In genomic region chr10:128820217-128820616, GRCm38 (mm10) we compare ENCODE assay signal across 14 mouse cellular contexts. TPM values are rescaled to one million over a fixed set of nuclear protein-coding genes. Genes with fewer than 3 reads are reported as not detected.
DNase-seq lines count a peak whose midpoint lies in the region; ATAC-seq and TF ChIP-seq lines count a peak whose summit lies in the region.
"Had no signal": no experiment of that assay in that cellular context is flagged by ENCODE, and none has a peak within 500 bp of the region (broad histone marks: within the 10 kb centered on the region; RNA-seq: fewer than 3 reads in every experiment).

No protein-coding gene starts in this region.

- H3K9ac ChIP-seq in heart, adult 2 months (ENCODE audit: low read depth, low read length): no peak overlapping the region
- H3K9ac ChIP-seq in liver, embryonic 11.5 days (ENCODE audit: low read depth, low read length): no peak overlapping the region
- no peak overlapping the region for H3K9ac ChIP-seq in liver, embryonic 16.5 days (ENCODE audit: low read depth, low read length)
- H3K9ac ChIP-seq: hindbrain, embryonic 12.5 days had no signal

- no peak for ATAC-seq in liver, embryonic 11.5 days (replicated peaks; ENCODE audit: low FRiP score)
- ATAC-seq in liver, embryonic 16.5 days (ENCODE audit: low read depth): no peak
- ATAC-seq: Patski had no signal

- peak overlapping the region; percentile 87 for H3K4me2 ChIP-seq in liver, embryonic 11.5 days
- peak overlapping the region; percentile 86 for H3K4me2 ChIP-seq in liver, embryonic 16.5 days (ENCODE audit: low read depth, low read length)

- no peak overlapping the region for H3K4me3 ChIP-seq in heart, adult 2 months
- H3K4me3 ChIP-seq in liver, embryonic 11.5 days (ENCODE audit: low read depth, low read length): peak overlapping the region; percentile 91
- 0 out of 2 replicates have a peak overlapping the region, but pooled peaks have one; percentile 10 for H3K4me3 ChIP-seq in bone marrow macrophage, adult 2 months (ENCODE audit: insufficient read depth, low read length)
- peak overlapping the region; percentile 91; the same call in 1 of the 2 replicates for H3K4me3 ChIP-seq in liver, embryonic 16.5 days (ENCODE audit: low read depth, low read length)

- H3K4me1 ChIP-seq in heart, adult 2 months (ENCODE audit: control insufficient read depth, insufficient read depth, low read length): peaks cover 2% of the 10 kb centered on the region
- peaks cover 17% of the 10 kb centered on the region for H3K4me1 ChIP-seq in liver, embryonic 11.5 days (replicated peaks; ENCODE audit: control insufficient read depth, insufficient read depth, low read length)
- H3K4me1 ChIP-seq in bone marrow macrophage, adult 2 months (ENCODE audit: control insufficient read depth, insufficient read depth, low read length): peaks cover 10% of the 10 kb centered on the region
- H3K4me1 ChIP-seq in liver, embryonic 16.5 days (ENCODE audit: control insufficient read depth, low read depth, low read length): peaks cover 18% of the 10 kb centered on the region

- no peaks in the 10 kb centered on the region for H3K27me3 ChIP-seq in heart, adult 2 months (ENCODE audit: control insufficient read depth, insufficient read depth, low read length)
- no peaks in the 10 kb centered on the region for H3K27me3 ChIP-seq in liver, embryonic 11.5 days (replicated peaks; ENCODE audit: control insufficient read depth, insufficient read depth, low read length)
- H3K27me3 ChIP-seq in liver, embryonic 16.5 days (ENCODE audit: control insufficient read depth, insufficient read depth, low read depth, low read length): no peaks in the 10 kb centered on the region
- H3K27me3 ChIP-seq: hindbrain, embryonic 12.5 days; Patski had no signal

- intact Hi-C loops in heart, adult 2 months (cut with DNase I): loop anchor here (2.0 to 5.0 kb wide), 2 partner anchors 13 to 73 kb away; partner anchors contain the start of gene Pym1

- WGBS in heart, adult 2 months: 86% methylated on average over 4 of the region's 4 CpGs
- 89% methylated on average over 4 of the region's 4 CpGs for WGBS in liver, embryonic 11.5 days
- 80% methylated on average over 4 of the region's 4 CpGs for WGBS in liver, embryonic 16.5 days (ENCODE audit: insufficient replicate concordance)

- H3K36me3 ChIP-seq in heart, adult 2 months (ENCODE audit: control insufficient read depth, insufficient read depth, low read length): peaks cover 10% of the 10 kb centered on the region
- H3K36me3 ChIP-seq in liver, embryonic 11.5 days (ENCODE audit: control insufficient read depth, insufficient read depth, low read length): peaks cover 19% of the 10 kb centered on the region
- peaks cover 28% of the 10 kb centered on the region for H3K36me3 ChIP-seq in liver, embryonic 16.5 days (ENCODE audit: control insufficient read depth, insufficient read depth)

- peaks cover 2% of the 10 kb centered on the region for H3K79me2 ChIP-seq in heart, adult 2 months (replicated peaks; ENCODE audit: control insufficient read depth, insufficient read depth, low read length)

- DNase-seq in heart, adult 11 months: peak; percentile 84
- DNase-seq in heart, adult 2 months: no peak
- no peak for DNase-seq in liver, embryonic 11.5 days (ENCODE audit: low spot score)
- DNase-seq in liver: no peak
- DNase-seq in embryo, embryonic 10 days (ENCODE audit: low spot score): no peak
- DNase-seq: adrenal gland, adult 2 months; embryo, embryonic 11 days; gastrocnemius, adult 2 months; kidney, adult 2 months; thymus, postnatal 14 days had no signal

- H3K9me3 ChIP-seq in liver, embryonic 11.5 days (ENCODE audit: control insufficient read depth, low read length): no peaks in the 10 kb centered on the region
- H3K9me3 ChIP-seq in liver, embryonic 16.5 days (replicated peaks; ENCODE audit: control insufficient read depth, low read length): no peaks in the 10 kb centered on the region
- H3K9me3 ChIP-seq: hindbrain, embryonic 12.5 days had no signal

- no peak overlapping the region for H3K27ac ChIP-seq in heart, adult 2 months
- no peak overlapping the region for H3K27ac ChIP-seq in liver, embryonic 11.5 days (ENCODE audit: low read depth, low read length)
- no peak overlapping the region for H3K27ac ChIP-seq in bone marrow macrophage, adult 2 months (ENCODE audit: insufficient read depth, low read depth, low read length)
- H3K27ac ChIP-seq in liver, embryonic 16.5 days (ENCODE audit: low read length): no peak overlapping the region
- H3K27ac ChIP-seq: hindbrain, embryonic 12.5 days had no signal

- no peak for TF ChIP-seq EP300 in heart, adult 2 months (IDR thresholded peaks at IDR 0.05; ENCODE audit: insufficient read depth, low read depth, low read length)

- no peak for TF ChIP-seq CTCF in heart, adult 2 months (IDR thresholded peaks at IDR 0.05)
- TF ChIP-seq CTCF in bone marrow macrophage, adult 2 months (IDR thresholded peaks at IDR 0.05; ENCODE audit: low read depth, low read length): no peak

- no peak for TF ChIP-seq POLR2A in heart, adult 2 months (IDR thresholded peaks at IDR 0.05; ENCODE audit: insufficient read depth, low read depth, low read length)
- no peak for TF ChIP-seq POLR2A in bone marrow macrophage, adult 2 months (IDR thresholded peaks at IDR 0.05; ENCODE audit: borderline replicate concordance, low read depth, low read length)

RNA-seq across cellular contexts. Expression of gene Ormdl2, which starts 1.2 kb away (rescaled TPM):
- total RNA-seq in heart, adult 2 months (2021): 1 to 10 TPM; 7.8 to 8.1 TPM
- polyA plus RNA-seq in heart, adult 2 months (2012; rRNA removed): 15.3 and 23.3 TPM in 2 replicates
- polyA plus RNA-seq in liver, embryonic 11.5 days (2014; fragmentation: Nextera tagmentation; extraction: Ambion mirVana): 114 and 116 TPM in 2 replicates
- polyA plus RNA-seq in bone marrow macrophage, adult 2 months (2012; ENCODE audit: insufficient read depth, insufficient read length, missing spikeins): 78.1 and 83.5 TPM in 2 replicates
- polyA plus RNA-seq in liver, embryonic 16.5 days (2015; fragmentation: Nextera tagmentation; extraction: Ambion mirVana): 68.5 and 69.3 TPM in 2 replicates

RNA-seq across cellular contexts. Expression of gene Sarnp, which starts 3.1 kb away (rescaled TPM):
- 10 to 100 TPM; 37.2 to 43.4 TPM for total RNA-seq in heart, adult 2 months (2021)
- polyA plus RNA-seq in heart, adult 2 months (2012; rRNA removed): 14.3 and 25.5 TPM in 2 replicates
- polyA plus RNA-seq in liver, embryonic 11.5 days (2014; fragmentation: Nextera tagmentation; extraction: Ambion mirVana): 229 and 250 TPM in 2 replicates
- polyA plus RNA-seq in bone marrow macrophage, adult 2 months (2012; ENCODE audit: insufficient read depth, insufficient read length, missing spikeins): 62.2 and 81.9 TPM in 2 replicates
- 84.4 and 94.9 TPM in 2 replicates for polyA plus RNA-seq in liver, embryonic 16.5 days (2015; fragmentation: Nextera tagmentation; extraction: Ambion mirVana)

RNA-seq across cellular contexts. Expression of gene Tmem198b, which starts 16.0 kb away (rescaled TPM):
- total RNA-seq in heart, adult 2 months (2021): 1 to 10 TPM; 4.7 to 5.4 TPM
- 11.2 and 11.9 TPM in 2 replicates for polyA plus RNA-seq in heart, adult 2 months (2012; rRNA removed)
- 8.1 and 8.8 TPM in 2 replicates for polyA plus RNA-seq in liver, embryonic 11.5 days (2014; fragmentation: Nextera tagmentation; extraction: Ambion mirVana)
- 14.3 and 18.0 TPM in 2 replicates for polyA plus RNA-seq in bone marrow macrophage, adult 2 months (2012; ENCODE audit: insufficient read depth, insufficient read length, missing spikeins)
- 2.2 and 3.1 TPM in 2 replicates for polyA plus RNA-seq in liver, embryonic 16.5 days (2015; fragmentation: Nextera tagmentation; extraction: Ambion mirVana)

RNA-seq across cellular contexts. Expression of gene Dnajc14, which starts 16.4 kb away (rescaled TPM):
- 10 to 100 TPM; 34.1 to 36.4 TPM for total RNA-seq in heart, adult 2 months (2021)
- polyA plus RNA-seq in heart, adult 2 months (2012; rRNA removed): 8.4 and 11.3 TPM in 2 replicates
- 32.5 and 34.1 TPM in 2 replicates for polyA plus RNA-seq in liver, embryonic 11.5 days (2014; fragmentation: Nextera tagmentation; extraction: Ambion mirVana)
- polyA plus RNA-seq in bone marrow macrophage, adult 2 months (2012; ENCODE audit: insufficient read depth, insufficient read length, missing spikeins): 65.2 and 65.7 TPM in 2 replicates
- 18.8 TPM in 2 replicates for polyA plus RNA-seq in liver, embryonic 16.5 days (2015; fragmentation: Nextera tagmentation; extraction: Ambion mirVana)

RNA-seq across cellular contexts. Expression of gene Mmp19, which starts 29.5 kb away (rescaled TPM):
- 1 to 10 TPM; 2.8 to 4.4 TPM for total RNA-seq in heart, adult 2 months (2021)
- polyA plus RNA-seq in heart, adult 2 months (2012; rRNA removed): 3.1 and 4.4 TPM in 2 replicates
- 9.2 and 10.2 TPM in 2 replicates for polyA plus RNA-seq in liver, embryonic 11.5 days (2014; fragmentation: Nextera tagmentation; extraction: Ambion mirVana)
- 26.8 and 28.3 TPM in 2 replicates for polyA plus RNA-seq in bone marrow macrophage, adult 2 months (2012; ENCODE audit: insufficient read depth, insufficient read length, missing spikeins)
- 10.4 and 10.6 TPM in 2 replicates for polyA plus RNA-seq in liver, embryonic 16.5 days (2015; fragmentation: Nextera tagmentation; extraction: Ambion mirVana)
